Mouse (Mus musculus) thymus, adult 2 months (tissue): ENCODE data around the gene Notch4.

ENCODE experiments used
- CTCF ChIP-seq: fragments of 200-500 bp; IDR thresholded peaks from 2 replicates; pipeline ENCODE4 v1.5.1; 2012; ENCODE audit warnings: mild to moderate bottlenecking, control low read depth, low read length, moderate library complexity, borderline replicate concordance; ENCODE audit not compliant: control insufficient read depth, poor library complexity, insufficient read depth; ENCODE audit errors: extremely low read depth
- POLR2A ChIP-seq: fragments of 200-500 bp; IDR thresholded peaks from 2 replicates; pipeline ENCODE4 v1.6.1; 2012; ENCODE audit warnings: mild to moderate bottlenecking, low read length, control low read depth, moderate library complexity; ENCODE audit not compliant: control insufficient read depth, poor library complexity, insufficient read depth; ENCODE audit errors: extremely low read depth

GRCm38 (mm10) chr17:34519001-34519400 lies 45.1 kb upstream of the Notch4 start:
- TF ChIP-seq CTCF (no peak), POLR2A (no peak)
